Mouse (Mus musculus) layer of hippocampus, postnatal 14 days (tissue): ENCODE measurements around the gene Hamp. TPM values are rescaled to one million over a fixed set of nuclear protein-coding genes. Genes with fewer than 3 reads are reported as not detected.
"Not testable (repeated sequence)": the region's sequence is repeated elsewhere in the genome, so short reads cannot be mapped to it uniquely, and the experiment has no call there.

Source experiments
- DNase-seq, 2 experiments: peaks; one replicate each; pipeline ENCODE4 v3.0.0; 2021 to 2022; ENCODE audit warnings: low spot score in 2 of 2, mixed read lengths in 1 of 2
- total RNA-seq, 2 experiments: library from RNA; stranded (reverse); gene quantifications; 2 replicates each; pipeline ENCODE4 v1.2.3; 2021

Hamp gene
- total RNA-seq, 2 experiments from 2014 or later, result not detected

DNA sequence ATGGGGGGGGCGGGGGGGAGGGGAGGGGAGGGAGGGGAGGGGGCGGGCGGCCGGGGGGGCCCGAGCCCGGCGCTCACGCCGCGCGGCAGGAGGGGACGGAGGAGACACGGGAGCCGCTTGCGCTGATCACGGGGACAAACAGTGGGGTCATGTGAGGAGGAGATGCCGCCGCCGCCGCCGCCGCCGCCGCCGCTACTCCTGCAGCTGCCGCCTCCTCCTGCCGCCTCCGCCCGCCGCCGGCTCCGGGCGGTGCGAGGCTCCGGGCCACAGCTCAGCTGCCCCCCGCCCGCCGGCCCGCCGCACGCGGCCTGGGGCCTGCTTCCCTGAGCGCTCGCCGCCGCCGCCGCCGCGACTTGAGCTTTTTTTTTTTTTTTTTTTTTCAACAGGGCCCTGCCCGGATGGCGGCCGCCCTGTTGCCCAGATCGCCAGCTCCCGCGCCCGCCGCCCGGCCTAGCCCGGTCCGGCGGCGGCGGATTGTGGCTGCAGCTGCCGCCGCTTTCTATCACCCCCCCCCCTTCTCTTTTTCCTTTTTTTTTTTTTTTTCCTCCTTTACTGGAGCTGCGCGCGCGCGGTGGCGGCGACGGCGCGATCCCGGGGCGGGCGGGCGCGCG lies 13.0 kb upstream of the Hamp start, which contains the start of gene Usf2:
Gene Usf2, minus strand, starts transcription at position 48 of the 611 bp plus-strand sequence.
- peak; percentile 72 to 77 for DNase-seq

DNA sequence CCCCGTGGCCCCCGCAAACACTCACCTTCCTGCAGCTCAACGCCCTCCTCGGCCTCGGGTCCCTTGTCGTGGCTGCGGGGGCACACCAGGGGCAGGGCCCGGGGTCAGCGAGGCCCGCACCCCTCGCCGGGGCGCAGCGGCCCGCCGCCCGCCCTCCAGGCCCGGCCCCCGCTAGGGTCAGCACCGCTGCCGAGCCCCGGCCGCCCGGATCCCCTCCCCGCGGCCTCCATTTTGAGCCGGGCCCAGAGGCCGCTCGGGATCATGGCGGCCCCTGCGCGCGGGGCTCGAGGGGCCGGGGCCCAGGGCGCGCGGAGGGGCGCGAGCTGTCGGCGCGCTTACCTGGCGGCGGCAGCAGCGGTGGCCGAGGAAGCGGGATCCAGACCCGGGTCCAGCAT lies 12.5 kb upstream of the Hamp start:
- DNase-seq, result peak in 1 of 2 experiments; percentile 50

DNA sequence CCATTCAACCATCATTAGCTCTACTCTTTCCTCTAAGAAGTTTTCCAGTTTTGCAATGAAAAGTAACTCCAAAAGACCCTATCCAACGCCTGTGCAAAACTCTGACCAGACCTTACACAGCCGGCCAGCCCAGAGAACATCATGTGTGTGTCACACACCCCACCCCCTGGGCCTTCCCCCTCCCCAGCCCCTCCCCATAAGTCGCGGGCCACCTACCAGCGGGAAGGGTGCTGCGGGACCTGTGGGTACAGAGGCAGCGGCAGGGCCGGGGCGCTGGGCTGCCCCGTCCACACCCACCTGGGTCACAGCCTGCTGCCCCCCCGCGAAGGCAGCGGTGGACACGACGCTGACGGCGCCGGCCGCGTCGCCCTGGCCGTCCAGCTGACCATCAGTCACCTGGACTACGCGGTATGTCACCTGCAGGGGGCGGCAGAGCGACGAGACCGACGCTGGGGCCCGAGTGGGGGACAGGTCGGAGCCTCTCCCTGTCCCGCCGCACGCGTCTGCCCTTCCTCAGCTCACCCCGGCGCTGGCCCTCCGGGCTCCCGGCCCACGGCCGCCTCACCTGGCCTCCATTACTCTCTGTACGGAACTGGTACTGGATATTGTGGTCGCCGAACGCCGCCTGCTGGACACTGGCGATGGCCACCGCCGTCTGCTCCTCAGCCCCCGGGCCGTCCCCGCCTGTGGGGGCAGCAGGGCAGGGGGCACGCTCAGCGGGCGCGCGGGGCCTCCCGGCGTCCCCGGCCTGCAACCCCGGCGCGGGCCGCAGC lies 11.9 kb upstream of the Hamp start:
- DNase-seq, result peak; percentile 72 to 77

DNA sequence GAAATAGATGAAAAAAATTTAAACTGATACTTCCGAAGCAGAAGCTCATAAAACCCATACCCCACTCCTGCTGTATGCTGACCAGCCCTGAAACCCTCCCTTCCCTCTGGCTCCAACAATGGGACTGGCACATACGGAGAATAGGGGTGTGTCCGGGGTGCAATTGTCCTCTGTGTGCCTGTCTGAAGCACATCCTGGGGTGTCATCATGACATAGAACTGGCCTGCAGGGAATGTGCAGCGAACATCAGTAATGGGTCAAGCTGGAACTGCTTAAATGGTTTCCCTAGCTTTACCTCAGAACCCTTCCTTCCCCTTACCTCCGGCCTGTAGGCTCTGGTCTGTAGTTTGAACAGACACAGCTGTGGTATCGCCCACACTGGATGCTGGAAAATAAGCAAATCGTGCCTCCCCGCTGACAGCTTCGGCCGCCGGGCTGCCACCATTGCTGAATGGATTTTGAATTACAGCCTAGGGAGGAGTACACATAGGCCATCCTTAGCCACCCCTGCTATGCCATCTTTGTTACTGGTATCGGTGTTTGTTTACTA lies 11.2 kb upstream of the Hamp start:
- no peak for DNase-seq

DNA sequence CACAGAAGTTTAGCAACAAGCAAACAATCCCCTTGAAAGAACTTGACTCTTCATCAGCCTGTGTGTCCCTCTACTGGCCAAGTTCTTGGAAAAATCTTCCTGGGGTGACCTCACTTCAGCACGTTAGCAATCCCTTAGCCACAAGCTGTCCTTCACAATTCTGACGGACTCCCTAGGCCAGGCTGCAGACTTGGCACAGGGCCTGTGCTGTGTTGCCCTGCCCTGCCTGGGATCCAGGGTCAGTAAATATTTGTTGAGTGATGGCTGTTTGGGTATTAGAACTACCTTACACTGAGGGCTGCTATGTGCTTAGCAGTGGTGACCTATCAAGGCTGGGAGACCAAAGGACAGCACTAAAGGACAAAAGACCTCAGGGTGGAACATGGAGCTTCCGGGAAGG lies 10.2 kb upstream of the Hamp start:
- no peak for DNase-seq

DNA sequence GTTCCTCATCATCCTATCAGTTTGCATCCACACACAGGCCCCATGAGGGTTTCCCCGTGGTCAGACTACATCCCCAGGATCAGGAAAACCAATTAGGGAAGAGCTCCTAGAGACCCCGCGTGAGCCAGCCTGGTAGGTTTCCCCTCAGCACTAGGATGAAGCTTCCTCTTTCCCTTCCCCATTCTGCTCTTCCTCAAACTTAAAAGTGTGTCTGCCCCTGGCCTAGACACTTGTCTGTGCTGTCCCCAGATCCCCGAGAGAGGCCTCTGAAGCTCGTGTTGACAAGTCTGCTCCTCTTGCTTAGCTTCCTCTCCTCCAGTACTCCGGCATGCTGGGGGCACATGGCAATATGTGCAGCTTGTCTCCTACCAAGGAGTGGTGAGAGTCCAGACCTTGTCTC lies 9.6 kb upstream of the Hamp start:
- no peak for DNase-seq

DNA sequence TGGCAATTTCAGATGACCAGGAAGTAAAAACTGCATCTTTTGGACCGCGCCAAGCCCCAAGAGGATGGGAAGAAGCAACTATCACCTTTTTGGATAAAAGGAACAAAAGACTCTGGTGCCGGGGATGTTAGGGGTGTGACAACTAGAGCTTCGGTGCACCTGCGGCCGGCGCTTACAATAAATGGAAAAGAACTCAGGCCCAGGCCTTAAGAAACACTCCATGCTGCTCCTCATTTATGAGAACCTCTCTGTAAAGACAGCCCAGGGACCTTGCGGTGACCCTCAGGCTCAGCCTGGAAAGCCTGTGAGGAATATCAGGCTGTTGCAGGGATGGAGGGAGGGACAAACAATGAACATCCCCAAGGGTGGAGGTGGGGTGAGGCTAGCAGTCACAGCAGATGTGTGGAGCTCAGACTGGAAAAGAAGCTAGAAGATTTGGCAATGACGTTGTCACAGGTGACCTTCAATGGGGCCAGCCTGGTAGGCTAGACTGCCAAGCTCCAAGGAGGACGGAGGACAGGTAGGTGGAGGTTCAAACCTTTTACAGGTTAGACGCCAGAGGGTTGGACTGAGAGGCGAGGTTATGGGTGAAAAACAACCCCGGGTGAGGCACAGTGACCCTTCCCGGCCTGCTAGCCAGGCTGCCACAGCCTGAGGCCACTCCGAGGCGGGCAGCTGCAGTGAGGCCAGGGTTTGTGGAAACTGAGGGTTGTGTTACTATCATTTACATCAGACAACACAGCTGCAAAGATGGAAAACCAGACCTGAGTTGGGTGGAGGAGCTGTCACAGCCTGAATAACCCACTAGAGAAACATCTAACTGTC lies 8.8 kb upstream of the Hamp start:
- DNase-seq, result no peak

DNA sequence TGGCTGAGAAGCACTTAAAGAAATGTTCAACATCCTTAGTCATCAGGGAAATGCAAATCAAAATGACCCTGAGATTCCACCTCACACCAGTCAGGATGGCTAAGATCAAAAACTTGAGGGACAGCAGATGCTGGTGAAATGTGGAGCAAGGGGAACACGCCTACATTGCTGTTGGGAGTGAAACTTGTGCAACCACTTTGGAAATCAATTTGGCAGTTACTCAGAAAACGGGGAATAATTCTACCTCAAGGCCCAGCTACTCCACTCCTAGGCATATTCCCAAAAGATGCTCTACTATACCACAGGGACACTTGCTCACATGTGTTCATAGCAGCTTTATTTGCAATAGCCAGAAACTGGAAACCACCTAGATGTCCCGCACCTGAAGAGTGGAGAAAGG lies 6.1 kb upstream of the Hamp start:
- not testable (repeated sequence) for DNase-seq

DNA sequence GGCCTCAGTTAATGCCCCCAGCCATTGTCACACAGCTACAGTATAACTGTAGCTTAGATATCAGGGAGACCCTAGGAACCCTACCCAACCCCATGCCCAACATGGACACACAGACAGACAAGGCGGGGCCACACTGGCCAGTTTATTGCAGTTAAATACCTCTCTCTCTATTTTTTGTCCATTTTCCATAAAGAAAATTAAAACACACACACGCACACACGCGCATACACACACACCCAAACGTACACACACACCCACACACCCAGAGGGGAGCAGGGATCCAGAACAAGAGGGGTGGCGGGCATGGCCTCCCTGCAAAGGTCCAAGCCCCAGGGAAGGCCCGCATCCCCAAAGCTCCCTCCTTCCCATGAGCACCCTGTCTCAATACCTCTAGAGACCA lies 2.0 kb upstream of the Hamp start:
- DNase-seq, result no peak

DNA sequence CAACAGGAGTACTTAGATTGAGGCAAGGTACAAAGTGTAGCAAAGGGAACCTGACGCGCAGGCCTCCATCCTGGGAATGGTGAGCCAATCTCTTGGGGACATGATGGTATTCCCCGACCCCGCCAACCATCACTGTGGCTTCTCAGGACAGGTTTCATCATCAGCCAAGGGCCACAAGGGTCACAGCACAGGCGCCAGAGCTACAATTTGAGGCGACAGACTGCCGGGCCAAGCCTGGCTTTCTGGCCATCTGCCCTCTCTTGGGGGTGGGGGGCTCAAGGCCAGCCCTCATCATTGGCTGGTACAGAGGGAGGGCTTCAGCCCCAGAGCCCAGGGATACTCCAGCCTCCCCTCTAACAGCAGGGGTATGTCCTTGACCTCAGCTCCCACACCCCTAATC lies 1.6 kb upstream of the Hamp start:
- not testable (repeated sequence) for DNase-seq

DNA sequence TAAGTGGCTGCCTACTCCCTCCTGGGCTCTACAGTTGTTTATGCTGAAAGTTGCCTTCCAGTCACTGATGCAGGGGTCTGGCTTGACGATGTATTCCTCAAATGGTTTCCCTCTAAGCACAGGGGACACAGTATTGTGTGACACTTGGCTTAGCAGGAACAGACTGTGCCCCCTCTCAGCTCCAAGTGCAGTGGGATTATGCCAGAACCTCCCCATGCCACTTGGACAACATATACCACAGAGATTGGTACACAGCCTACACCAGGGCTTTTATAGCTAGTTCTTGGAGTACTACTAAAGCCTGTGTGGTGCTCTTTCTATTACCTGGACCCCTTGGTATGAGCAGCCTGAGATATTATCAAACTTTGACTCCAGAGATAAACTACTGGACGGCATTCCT lies 874 bp upstream of the Hamp start:
- not testable (repeated sequence) for DNase-seq

DNA sequence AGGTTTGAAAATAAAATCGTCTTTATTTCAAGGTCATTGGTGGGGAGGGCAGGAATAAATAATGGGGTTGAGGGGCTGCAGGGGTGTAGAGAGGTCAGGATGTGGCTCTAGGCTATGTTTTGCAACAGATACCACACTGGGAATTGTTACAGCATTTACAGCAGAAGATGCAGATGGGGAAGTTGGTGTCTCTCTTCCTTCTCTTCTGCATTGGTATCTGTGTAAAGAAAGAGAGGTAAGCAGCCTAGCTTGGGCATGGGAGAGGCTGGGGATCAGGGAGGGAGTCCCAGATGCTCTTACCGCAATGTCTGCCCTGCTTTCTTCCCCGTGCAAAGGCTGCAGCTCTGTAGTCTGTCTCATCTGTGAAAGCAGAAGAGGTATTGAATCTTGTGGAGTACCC lies 1.5 kb downstream of the Hamp start:
- not testable (repeated sequence) for DNase-seq

DNA sequence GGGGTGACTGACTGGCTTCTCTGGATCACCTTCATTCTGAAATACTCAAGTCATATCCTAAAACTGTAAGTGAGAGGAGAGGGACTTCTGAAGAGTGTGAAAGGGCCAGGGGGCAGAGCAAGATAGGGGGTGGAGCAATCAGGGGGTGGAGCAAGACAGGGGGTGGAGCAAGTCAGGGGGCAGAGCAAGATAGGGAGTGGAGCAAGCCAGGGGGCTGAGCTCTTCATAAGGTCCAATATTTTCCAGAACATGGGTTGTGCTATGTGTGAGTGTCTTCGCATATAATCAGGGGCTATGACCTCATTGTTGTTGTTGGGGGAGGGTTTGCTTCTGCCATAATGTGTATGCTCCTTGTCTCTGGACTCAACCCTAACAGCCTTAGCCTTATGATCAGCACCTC lies 3.8 kb downstream of the Hamp start:
- not testable (repeated sequence) for DNase-seq

DNA sequence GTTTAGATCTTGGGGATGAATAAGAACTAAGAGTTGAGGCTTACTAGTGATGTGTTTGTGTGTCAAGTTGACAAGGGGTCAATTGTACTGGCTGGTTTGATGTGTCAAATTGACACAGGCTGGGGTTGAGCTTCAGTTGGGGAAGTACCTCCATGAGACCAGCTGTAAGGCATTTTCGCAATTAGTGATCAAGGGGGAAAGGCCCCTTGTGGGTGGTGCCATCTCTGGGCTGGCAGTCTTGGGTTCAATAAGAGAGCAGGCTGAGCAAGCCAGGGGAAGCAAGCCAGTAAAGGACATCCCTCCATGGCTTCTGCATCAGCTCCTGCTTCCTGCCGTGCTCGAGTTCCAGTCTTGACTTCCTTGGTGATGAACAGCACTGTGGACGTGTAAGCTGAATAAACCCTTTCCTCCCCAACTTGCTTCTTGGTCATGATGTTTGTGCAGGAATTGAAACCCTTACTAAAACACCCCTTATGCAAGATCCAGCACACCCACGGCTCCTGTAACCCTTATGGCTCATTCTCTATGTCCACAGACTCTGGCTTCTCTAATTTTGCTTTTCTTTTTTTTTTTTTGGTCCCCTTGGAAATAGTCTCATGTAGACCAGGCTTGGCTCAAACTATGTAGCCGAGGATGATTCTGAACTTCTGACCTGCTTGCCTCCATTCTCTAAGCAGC lies 8.3 kb downstream of the Hamp start:
- DNase-seq, result not testable (repeated sequence)

DNA sequence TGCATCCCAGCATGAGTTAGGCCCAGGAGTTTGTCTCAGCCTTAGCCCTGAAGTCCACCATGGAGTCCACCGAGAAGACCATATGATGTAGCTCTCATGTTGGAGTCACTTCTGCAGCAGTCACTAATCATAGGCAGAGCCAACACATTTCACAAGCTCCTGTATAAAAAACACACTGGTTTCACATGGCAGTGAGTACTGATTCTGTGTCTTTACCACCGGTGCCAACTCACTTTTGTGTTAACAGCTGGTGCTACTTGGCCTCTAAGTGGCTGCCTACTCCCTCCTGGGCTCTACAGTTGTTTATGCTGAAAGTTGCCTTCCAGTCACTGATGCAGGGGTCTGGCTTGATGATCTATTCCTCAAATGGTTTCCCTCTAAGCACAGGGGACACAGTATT lies 19.3 kb downstream of the Hamp start, which contains the start of gene Hamp2:
Gene Hamp2, minus strand, starts transcription at position 101 of the 400 bp plus-strand sequence.
- not testable (repeated sequence) for DNase-seq

DNA sequence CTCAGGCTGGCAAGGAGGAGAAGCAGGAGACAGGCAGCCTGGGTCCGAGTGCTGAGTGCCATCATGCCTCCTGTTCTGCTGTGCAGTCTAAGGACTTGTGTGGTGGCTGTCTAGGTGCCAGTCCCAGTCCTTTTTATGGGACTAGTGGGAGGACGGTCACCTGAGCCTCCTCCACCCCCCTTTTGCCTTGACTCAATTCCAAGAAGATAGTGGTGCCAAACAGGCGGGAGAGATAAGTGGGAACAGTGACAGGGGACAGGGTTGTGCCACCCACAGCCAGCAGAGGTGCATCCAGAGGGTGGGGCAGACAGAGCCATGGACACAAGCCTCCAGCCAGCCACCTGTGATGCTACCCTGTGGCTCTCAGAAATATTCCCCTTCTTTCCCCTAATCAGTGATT lies 19.8 kb downstream of the Hamp start:
- no peak for DNase-seq

DNA sequence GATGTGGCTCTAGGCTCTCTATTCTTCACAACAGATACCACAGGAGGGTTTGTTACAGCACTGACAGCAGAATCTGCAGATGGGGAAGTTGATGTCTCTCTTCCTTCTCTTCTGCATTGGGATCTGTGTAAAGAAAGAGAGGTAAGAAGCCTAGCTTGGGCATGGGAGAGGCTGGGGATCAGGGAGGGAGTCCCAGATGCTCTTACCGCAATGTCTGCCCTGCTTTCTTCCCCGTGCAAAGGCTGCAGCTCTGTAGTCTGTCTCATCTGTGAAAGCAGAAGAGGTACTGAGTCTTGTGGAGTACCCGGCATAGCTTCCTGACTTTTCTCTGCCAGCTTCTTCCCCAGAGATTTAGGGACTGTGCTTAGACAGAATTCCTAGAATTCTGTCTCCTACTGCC lies 21.3 kb downstream of the Hamp start:
- not testable (repeated sequence) for DNase-seq

DNA sequence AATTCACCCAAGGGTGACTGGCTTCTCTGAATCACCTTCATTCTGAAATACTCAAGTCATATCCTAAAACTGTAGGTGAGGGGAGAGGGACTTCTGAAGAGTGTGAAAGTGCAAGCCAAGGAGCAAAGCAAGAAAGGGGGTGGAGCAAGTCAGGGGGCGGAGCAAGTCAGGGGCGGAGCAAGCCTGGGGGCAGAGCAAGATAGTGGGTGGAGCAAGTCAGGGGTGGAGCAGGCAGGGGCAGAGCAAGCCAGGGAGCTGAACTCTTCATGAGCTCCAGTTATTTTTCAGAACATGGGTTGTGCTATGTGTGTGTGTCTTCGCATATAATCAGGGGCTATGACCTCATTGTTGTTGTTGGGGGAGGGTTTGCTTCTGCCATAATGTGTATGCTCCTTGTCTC lies 23.6 kb downstream of the Hamp start:
- no peak for DNase-seq

DNA sequence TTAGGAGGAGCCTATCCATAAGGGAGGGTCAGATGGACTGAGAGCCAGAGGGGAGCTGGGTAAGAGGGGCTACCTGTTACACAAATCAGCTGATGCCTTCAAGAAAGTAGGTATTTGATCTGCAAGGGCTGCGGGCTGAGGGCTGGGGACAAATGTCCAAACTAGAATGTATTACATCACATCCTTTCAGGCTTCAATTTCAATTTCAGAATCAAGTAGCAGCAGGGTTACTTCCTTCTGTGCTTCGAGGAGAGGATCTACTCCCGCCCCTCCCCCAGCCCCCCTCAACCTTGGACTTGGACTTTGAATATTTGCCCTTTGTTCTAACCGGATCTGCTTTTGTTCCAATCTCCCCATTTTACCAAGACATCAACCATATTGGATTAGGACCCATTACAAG lies 26.6 kb downstream of the Hamp start:
- DNase-seq, result no peak

DNA sequence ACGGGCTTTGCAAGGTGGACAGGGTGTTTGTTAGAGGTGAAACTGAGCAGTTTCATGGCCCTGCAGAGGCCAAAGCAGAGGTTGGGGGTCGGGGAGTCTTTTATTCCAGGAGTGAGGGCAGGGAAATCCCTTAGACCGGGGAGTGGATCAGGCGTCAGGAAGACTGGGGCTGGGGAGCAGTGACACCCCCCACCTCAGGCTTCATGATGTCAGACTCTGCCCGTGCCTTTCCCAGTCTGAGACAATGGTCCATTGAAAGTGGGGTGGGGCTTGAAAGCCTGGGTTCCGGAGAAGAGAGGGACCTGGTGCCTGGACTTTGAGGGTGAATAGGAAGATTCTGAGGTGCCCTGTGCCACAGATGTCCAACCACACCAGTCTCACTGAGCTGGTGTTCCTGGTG lies 27.1 kb downstream of the Hamp start:
- no peak for DNase-seq

DNA sequence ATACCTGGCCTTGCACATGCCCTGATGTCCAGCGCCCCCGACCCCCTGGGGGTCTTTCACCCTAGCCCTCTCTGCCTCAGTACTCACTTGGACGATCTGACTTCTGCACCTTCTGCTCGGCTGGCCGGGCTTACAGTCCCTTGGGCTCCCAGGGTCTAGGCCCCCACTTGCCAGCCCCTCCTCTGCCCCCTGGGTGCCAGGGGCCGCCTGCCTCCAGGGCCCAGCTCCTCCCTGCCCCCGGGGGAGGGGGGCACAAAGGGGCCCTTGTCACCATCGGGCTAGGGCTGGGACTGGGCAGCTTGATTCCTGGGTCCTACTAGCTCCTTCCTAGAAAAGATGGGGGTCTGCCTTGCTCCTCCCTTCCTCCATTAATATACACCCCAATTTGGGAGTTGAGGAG lies 29.1 kb downstream of the Hamp start, which contains the start of gene Mag:
Gene Mag, minus strand, starts transcription at position 142 of the 400 bp plus-strand sequence.
- no peak for DNase-seq
